Mouse (Mus musculus) splenic B cell, adult 2 months (primary cell): ENCODE data around the gene Apod.

Source experiments
- DNase-seq: peaks from one replicate; pipeline ENCODE4 v3.0.0-alpha.2; 2011; ENCODE audit warnings: low read depth, low spot score
- H3K27me3 ChIP-seq: 2 replicates; pipeline ENCODE4 v1.6.1; 2012; ENCODE audit warnings: mild to moderate bottlenecking, low read length, moderate library complexity, mixed read lengths; ENCODE audit not compliant: control insufficient read depth, poor library complexity, insufficient read depth, severe bottlenecking
- H3K36me3 ChIP-seq: 2 replicates; pipeline ENCODE4 v1.6.1; 2012; ENCODE audit warnings: mild to moderate bottlenecking, low read length, moderate library complexity, mixed read lengths; ENCODE audit not compliant: control insufficient read depth, poor library complexity, insufficient read depth, severe bottlenecking

Apod gene

DNA sequence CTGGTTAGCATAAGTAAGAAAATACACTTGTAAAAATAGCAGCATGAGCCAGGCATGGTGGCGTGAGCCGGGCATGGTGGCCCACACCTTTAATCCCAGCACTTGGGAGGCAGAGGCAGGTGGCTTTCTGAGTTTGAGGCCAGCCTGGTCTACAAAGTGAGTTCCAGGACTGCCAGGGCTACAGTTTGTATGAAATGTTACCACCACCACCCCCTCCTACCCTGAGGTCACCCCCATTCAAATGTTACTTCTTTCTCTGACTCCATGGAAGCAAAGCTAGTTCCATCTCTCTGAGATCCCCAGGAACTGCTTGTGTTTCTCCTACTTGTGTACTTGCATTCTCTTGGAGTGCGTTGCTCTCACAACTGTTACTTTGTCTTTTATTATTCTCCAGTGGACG, 34.4 kb downstream of the Apod start:
- Histone ChIP-seq H3K36me3 (no peaks in the 10 kb centered on the region; the same call in 1 of the 2 replicates), H3K27me3 (no peaks in the 10 kb centered on the region; the same call in 1 of the 2 replicates)
- no peak for DNase-seq

GRCm38 (mm10) chr16:31278581-31278980, 36.0 kb downstream of the Apod start:
- no peaks in the 10 kb centered on the region; the same call in 1 of the 2 replicates for H3K36me3 ChIP-seq
- no peaks in the 10 kb centered on the region for H3K27me3 ChIP-seq
- no peak for DNase-seq

DNA sequence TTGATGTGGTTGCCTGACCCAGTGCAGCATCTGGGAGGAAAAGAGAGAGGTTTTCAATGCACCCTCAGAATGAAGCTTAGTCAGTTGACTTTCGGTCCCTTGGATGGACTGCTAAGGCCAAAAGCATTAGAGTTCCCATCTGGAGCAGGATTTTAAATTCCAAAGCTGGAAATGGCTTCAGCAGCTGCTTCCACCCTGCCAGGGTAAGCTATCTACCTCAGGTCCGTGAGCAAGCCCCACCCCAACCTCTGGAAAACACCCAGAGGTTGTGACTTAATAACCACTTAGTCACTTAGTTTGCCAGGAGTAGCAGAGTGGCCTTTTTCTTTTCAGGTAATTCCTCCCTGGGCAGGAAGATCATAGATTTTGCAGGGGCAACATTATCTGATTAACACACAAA, 36.5 kb downstream of the Apod start:
- Histone ChIP-seq H3K27me3 (no peaks in the 10 kb centered on the region), H3K36me3 (no peaks in the 10 kb centered on the region; the same call in 1 of the 2 replicates)
- no peak for DNase-seq

DNA sequence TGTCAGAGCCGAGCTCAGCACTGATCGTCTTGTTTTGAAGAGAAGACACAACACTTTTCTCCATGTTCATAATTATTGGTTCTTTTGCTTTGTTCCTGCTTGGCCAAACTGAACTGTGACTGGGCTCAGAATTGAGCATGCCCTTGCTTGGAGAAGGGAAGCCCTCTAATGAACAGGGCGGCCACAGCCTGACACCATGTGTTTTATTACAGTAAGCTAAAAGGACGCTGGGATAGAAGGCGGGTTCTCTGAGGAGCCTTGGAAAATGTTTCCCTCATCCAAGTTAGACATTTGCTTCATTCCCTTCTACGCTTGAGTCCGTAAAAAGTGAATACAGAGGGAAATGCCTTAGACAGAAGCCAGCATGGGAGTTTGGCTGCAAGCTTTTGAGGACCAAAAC, 37.6 kb downstream of the Apod start:
- Histone ChIP-seq H3K27me3 (no peaks in the 10 kb centered on the region), H3K36me3 (no peaks in the 10 kb centered on the region; the same call in 1 of the 2 replicates)
- no peak for DNase-seq

GRCm38 (mm10) chr16:31276539-31276938, 38.1 kb downstream of the Apod start:
- DNase-seq, result no peak
- H3K27me3 ChIP-seq, result no peaks in the 10 kb centered on the region
- no peaks in the 10 kb centered on the region; the same call in 1 of the 2 replicates for H3K36me3 ChIP-seq

GRCm38 (mm10) chr16:31274674-31275460, 39.7 kb downstream of the Apod start, which contains the start of gene Ppp1r2:
Gene Ppp1r2, minus strand, starts transcription at chr16:31275277.
- Histone ChIP-seq H3K36me3 (no peaks in the 10 kb centered on the region; the same call in 1 of the 2 replicates), H3K27me3 (no peaks in the 10 kb centered on the region)
- DNase-seq, result peak; percentile 95

DNA sequence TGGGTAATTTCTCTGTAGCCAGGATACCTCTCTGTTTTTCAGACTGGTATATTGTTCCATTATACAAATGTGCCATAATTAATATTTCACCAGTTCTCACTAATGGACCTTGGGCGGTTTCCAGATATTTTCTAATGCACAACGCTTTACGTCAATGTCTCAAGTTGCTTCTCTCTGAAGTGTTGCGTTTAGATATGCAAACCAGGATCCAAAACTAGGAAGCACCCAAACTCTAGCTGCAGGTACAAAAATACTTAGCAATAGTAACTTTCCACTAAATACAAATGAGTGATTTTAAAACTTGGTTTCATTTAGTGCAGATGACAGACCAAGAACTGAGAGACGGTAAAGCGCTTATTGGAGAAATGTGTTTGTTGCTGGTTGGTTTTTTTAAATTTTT, 40.5 kb downstream of the Apod start:
- DNase-seq, result peak; percentile 40
- Histone ChIP-seq H3K27me3 (no peaks in the 10 kb centered on the region), H3K36me3 (no peaks in the 10 kb centered on the region)

GRCm38 (mm10) chr16:31266692-31267091, 47.9 kb downstream of the Apod start:
- DNase-seq, result no peak
- Histone ChIP-seq H3K27me3 (no peaks in the 10 kb centered on the region), H3K36me3 (no peaks in the 10 kb centered on the region; the same call in 1 of the 2 replicates)

DNA sequence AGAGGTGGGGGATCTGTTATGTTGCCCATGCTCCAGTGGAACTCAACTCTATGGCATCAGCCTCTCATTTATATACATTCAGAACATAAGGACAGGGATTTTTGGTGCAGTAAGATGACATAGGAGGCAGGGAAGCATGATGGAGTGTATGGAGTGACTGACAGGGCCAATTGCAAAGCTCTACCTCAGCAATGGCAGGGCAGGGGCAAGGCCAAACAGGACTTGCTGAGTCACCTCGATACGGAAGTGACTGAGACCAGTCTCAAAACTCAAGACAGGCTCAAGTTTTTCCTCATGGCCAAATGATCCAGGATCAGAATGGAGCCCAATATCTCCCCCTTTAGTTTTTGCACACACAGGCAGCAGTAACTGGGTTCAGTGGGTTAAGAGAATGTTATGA, 58.5 kb downstream of the Apod start:
- H3K27me3 ChIP-seq, result no peaks in the 10 kb centered on the region; the same call in 1 of the 2 replicates
- no peak for DNase-seq

GRCm38 (mm10) chr16:31255685-31256084, 58.9 kb downstream of the Apod start:
- no peak for DNase-seq
- Histone ChIP-seq H3K36me3 (peaks cover 8% of the 10 kb centered on the region; the same call in 1 of the 2 replicates), H3K27me3 (no peaks in the 10 kb centered on the region; the same call in 1 of the 2 replicates)

More for the DNA sequence above, 58.5 kb downstream of the Apod start:
- peaks cover 8% of the 10 kb centered on the region; the same call in 1 of the 2 replicates for H3K36me3 ChIP-seq

DNA sequence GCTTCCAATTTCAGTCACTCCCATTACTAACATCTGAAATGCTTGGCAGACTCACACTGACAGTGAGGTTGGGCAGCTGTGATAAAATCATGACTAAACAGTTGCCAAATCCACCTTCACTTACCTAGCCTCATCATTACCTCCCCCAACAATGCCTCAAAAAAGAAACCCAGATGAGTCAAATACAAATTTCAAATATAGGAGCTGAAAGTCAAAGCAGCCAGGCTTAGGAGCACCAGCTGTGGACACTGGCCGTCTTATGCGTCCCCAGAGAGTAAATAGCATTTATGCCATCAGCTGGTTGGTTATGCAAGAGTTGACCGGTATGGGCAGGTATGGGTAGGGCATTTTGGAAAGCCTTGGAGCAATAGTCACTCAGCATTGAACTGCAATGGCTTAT, 65.2 kb downstream of the Apod start:
- DNase-seq, result no peak
- Histone ChIP-seq H3K27me3 (no peaks in the 10 kb centered on the region), H3K36me3 (peaks cover 2% of the 10 kb centered on the region; the same call in 1 of the 2 replicates)

- Histone ChIP-seq H3K27me3 (no peaks in the 10 kb centered on the region), H3K36me3 (peaks cover 2% of the 10 kb centered on the region; the same call in 1 of the 2 replicates)
- DNase-seq, result no peak
Measured at GRCm38 (mm10) chr16:31248717-31249116, 65.9 kb downstream of the Apod start.

- DNase-seq, result no peak
- no peaks in the 10 kb centered on the region for H3K27me3 ChIP-seq
- H3K36me3 ChIP-seq, result peaks cover 2% of the 10 kb centered on the region; the same call in 1 of the 2 replicates
Measured at GRCm38 (mm10) chr16:31247442-31247841, 67.2 kb downstream of the Apod start.
